Mouse (Mus musculus): ENCODE measurements at regions not wholly inside any gene's neighbourhood (a gene's known extent, or its start where the extent isn't known, plus 50 kb on each side); places are given as distances from the start of the nearest gene placed in this dataset.

GRCm38 (mm10) chr7:110706001-110706695, 61.9 kb upstream of the Ampd3 start:
- TF ChIP-seq GATA1 (IDR thresholded peaks at IDR 0.05; ENCODE audit: borderline replicate concordance, low read length) (no peak), TAL1 (conservative IDR thresholded peaks at IDR 0.05; ENCODE audit: low read depth, low read length) (no peak), POLR2AphosphoS5 (IDR thresholded peaks at IDR 0.05; ENCODE audit: insufficient replicate concordance, low read depth, low read length) (no peak), CTCF (IDR thresholded peaks at IDR 0.05; ENCODE audit: low read depth, low read length) (no peak), GATA2 (IDR thresholded peaks at IDR 0.05; ENCODE audit: borderline replicate concordance, low read depth, low read length) (no peak)
- no peak overlapping the region for H3K4me3 ChIP-seq (ENCODE audit: low read depth, low read length)
- no peak for ATAC-seq (ENCODE audit: extremely low read depth, insufficient number of reproducible peaks, low FRiP score, poor library complexity, severe bottlenecking)
- H3K27me3 ChIP-seq (ENCODE audit: insufficient read depth, low read length), result no peaks in the 10 kb centered on the region
- no peak for DNase-seq (ENCODE audit: low spot score)
- no peaks in the 10 kb centered on the region; the same call in 1 of the 2 replicates for H3K9me3 ChIP-seq (replicated peaks)
- H3K36me3 ChIP-seq (replicated peaks), result no peaks in the 10 kb centered on the region
- H3K4me1 ChIP-seq (ENCODE audit: insufficient read depth, low read depth, low read length), result no peaks in the 10 kb centered on the region

- H3K27me3 ChIP-seq (ENCODE audit: insufficient read depth, low read length), result no peaks in the 10 kb centered on the region
- TF ChIP-seq GATA2 (IDR thresholded peaks at IDR 0.05; ENCODE audit: borderline replicate concordance, low read depth, low read length) (no peak), CTCF (IDR thresholded peaks at IDR 0.05; ENCODE audit: low read depth, low read length) (no peak), TAL1 (conservative IDR thresholded peaks at IDR 0.05; ENCODE audit: low read depth, low read length) (no peak), GATA1 (IDR thresholded peaks at IDR 0.05; ENCODE audit: borderline replicate concordance, low read length) (no peak), POLR2AphosphoS5 (IDR thresholded peaks at IDR 0.05; ENCODE audit: insufficient replicate concordance, low read depth, low read length) (no peak)
- no peaks in the 10 kb centered on the region for H3K36me3 ChIP-seq (replicated peaks)
- H3K4me1 ChIP-seq (ENCODE audit: insufficient read depth, low read depth, low read length), result no peaks in the 10 kb centered on the region
- DNase-seq (ENCODE audit: low spot score) (no peak), ATAC-seq (ENCODE audit: extremely low read depth, insufficient number of reproducible peaks, low FRiP score, poor library complexity, severe bottlenecking) (no peak)
- H3K4me3 ChIP-seq (ENCODE audit: low read depth, low read length), result no peak overlapping the region
- no peaks in the 10 kb centered on the region; the same call in 1 of the 2 replicates for H3K9me3 ChIP-seq (replicated peaks)
These were observed 61.3 kb upstream of the Ampd3 start for GRCm38 (mm10) chr7:110706696-110707087.

- no peak for ATAC-seq (ENCODE audit: extremely low read depth, insufficient number of reproducible peaks, low FRiP score, poor library complexity, severe bottlenecking)
These were observed 59.9 kb upstream of the Ampd3 start for GRCm38 (mm10) chr7:110708116-110708515.

DNA sequence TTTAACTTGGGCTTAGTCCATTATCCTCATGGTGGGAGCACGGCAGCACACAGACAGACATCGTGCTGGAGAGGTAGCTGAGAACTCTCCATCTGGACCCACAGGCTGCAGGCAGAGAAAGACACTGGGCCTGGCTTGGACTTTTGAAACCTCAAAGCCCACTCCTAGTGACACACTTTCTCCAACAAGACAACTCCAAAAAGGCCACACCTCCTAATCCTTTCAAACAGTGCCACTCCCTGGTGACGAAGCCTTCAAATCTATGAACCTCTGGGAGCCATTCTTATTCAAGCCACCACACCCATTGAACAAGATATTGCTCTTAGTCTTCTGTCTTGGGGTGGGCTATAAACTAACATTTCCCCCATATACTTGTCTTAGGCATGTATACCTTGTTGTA, 59.2 kb upstream of the Ampd3 start:
- Histone ChIP-seq H3K36me3 (replicated peaks) (no peaks in the 10 kb centered on the region), H3K4me3 (ENCODE audit: low read depth, low read length) (no peak overlapping the region), H3K27me3 (ENCODE audit: insufficient read depth, low read length) (no peaks in the 10 kb centered on the region), H3K4me1 (ENCODE audit: insufficient read depth, low read depth, low read length) (no peaks in the 10 kb centered on the region), H3K9me3 (replicated peaks) (no peaks in the 10 kb centered on the region; the same call in 1 of the 2 replicates)
- ATAC-seq (ENCODE audit: extremely low read depth, insufficient number of reproducible peaks, low FRiP score, poor library complexity, severe bottlenecking) (no peak), DNase-seq (ENCODE audit: low spot score) (no peak)
- TF ChIP-seq GATA1 (IDR thresholded peaks at IDR 0.05; ENCODE audit: borderline replicate concordance, low read length) (no peak), GATA2 (IDR thresholded peaks at IDR 0.05; ENCODE audit: borderline replicate concordance, low read depth, low read length) (no peak), TAL1 (conservative IDR thresholded peaks at IDR 0.05; ENCODE audit: low read depth, low read length) (no peak), POLR2AphosphoS5 (IDR thresholded peaks at IDR 0.05; ENCODE audit: insufficient replicate concordance, low read depth, low read length) (no peak), CTCF (IDR thresholded peaks at IDR 0.05; ENCODE audit: low read depth, low read length) (no peak)

More at GRCm38 (mm10) chr7:110708116-110708515, 59.9 kb upstream of the Ampd3 start:
- Histone ChIP-seq H3K4me3 (ENCODE audit: low read depth, low read length) (no peak overlapping the region), H3K27me3 (ENCODE audit: insufficient read depth, low read length) (no peaks in the 10 kb centered on the region), H3K9me3 (replicated peaks) (no peaks in the 10 kb centered on the region; the same call in 1 of the 2 replicates), H3K36me3 (replicated peaks) (no peaks in the 10 kb centered on the region), H3K4me1 (ENCODE audit: insufficient read depth, low read depth, low read length) (no peaks in the 10 kb centered on the region)
- TF ChIP-seq GATA2 (IDR thresholded peaks at IDR 0.05; ENCODE audit: borderline replicate concordance, low read depth, low read length) (no peak), CTCF (IDR thresholded peaks at IDR 0.05; ENCODE audit: low read depth, low read length) (no peak), GATA1 (IDR thresholded peaks at IDR 0.05; ENCODE audit: borderline replicate concordance, low read length) (no peak), POLR2AphosphoS5 (IDR thresholded peaks at IDR 0.05; ENCODE audit: insufficient replicate concordance, low read depth, low read length) (no peak), TAL1 (conservative IDR thresholded peaks at IDR 0.05; ENCODE audit: low read depth, low read length) (no peak)
- DNase-seq (ENCODE audit: low spot score), result no peak

DNA sequence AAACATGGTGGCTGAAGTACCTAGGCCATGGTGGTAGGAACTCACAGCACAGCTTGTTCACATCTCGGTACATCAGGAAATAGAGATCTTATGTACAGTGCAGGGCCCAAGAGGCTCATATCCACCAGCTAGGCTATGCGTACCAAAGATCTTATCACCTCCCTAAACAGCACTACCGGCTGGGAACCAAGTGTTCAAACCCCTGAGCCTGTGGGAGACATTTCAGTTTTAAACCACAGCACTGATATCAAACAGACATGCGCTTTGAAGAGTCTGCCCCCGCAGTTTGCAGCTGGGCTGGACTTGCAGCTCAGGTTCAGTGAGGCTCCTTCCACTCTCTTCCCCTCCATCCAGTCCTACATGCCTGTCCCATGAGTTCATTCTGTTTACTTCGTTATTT, 58.4 kb upstream of the Ampd3 start:
- DNase-seq (ENCODE audit: low spot score), result no peak
- H3K27me3 ChIP-seq (ENCODE audit: insufficient read depth, low read length), result no peaks in the 10 kb centered on the region
- no peak for ATAC-seq (ENCODE audit: extremely low read depth, insufficient number of reproducible peaks, low FRiP score, poor library complexity, severe bottlenecking)
- no peak overlapping the region for H3K4me3 ChIP-seq (ENCODE audit: low read depth, low read length)
- H3K4me1 ChIP-seq (ENCODE audit: insufficient read depth, low read depth, low read length), result no peaks in the 10 kb centered on the region
- no peaks in the 10 kb centered on the region; the same call in 1 of the 2 replicates for H3K9me3 ChIP-seq (replicated peaks)
- H3K36me3 ChIP-seq (replicated peaks), result no peaks in the 10 kb centered on the region
- TF ChIP-seq POLR2AphosphoS5 (IDR thresholded peaks at IDR 0.05; ENCODE audit: insufficient replicate concordance, low read depth, low read length), result no peak
- no peak for TF ChIP-seq GATA1 (IDR thresholded peaks at IDR 0.05; ENCODE audit: borderline replicate concordance, low read length)
- no peak for TF ChIP-seq CTCF (IDR thresholded peaks at IDR 0.05; ENCODE audit: low read depth, low read length)
- no peak for TF ChIP-seq TAL1 (conservative IDR thresholded peaks at IDR 0.05; ENCODE audit: low read depth, low read length)
- TF ChIP-seq GATA2 (IDR thresholded peaks at IDR 0.05; ENCODE audit: borderline replicate concordance, low read depth, low read length), result no peak

DNA sequence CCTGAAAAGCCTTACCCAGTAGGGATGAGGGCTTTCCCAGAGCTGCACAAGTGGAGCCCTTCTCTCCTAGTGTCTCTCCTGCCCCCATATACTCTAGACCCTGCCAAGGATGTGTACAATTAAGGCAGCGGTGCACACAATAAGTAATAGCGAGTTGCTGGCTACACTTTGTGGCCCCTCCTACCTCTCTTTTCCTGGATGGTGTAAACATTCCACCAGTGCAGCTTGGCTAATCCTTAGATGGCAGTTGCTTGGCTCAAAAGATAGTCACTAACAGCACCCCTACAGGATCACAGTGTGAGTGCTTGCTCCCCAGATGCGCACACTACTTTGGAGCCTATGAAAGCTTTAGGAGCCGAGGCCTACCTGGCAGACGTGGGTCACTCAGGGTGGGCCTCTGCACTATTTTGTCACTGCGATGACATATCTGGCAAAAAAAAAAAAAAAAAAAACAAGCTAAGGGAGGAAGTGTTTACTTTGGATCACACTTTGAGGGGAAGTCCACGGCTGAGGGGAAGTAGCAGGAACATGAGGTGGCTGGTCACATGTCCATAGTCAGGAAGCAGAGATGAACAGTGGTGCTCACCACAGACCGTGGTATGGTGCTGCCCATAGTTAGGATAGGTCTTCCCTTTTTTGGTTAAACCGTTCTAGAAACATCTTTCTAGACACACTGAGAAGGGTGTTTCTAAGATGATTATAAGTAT, 57.6 kb upstream of the Ampd3 start:
- DNase-seq (ENCODE audit: low spot score) (no peak), ATAC-seq (ENCODE audit: extremely low read depth, insufficient number of reproducible peaks, low FRiP score, poor library complexity, severe bottlenecking) (no peak)
- no peak for TF ChIP-seq POLR2AphosphoS5 (IDR thresholded peaks at IDR 0.05; ENCODE audit: insufficient replicate concordance, low read depth, low read length)
- TF ChIP-seq TAL1 (conservative IDR thresholded peaks at IDR 0.05; ENCODE audit: low read depth, low read length), result no peak
- TF ChIP-seq CTCF (IDR thresholded peaks at IDR 0.05; ENCODE audit: low read depth, low read length), result no peak
- no peak for TF ChIP-seq GATA1 (IDR thresholded peaks at IDR 0.05; ENCODE audit: borderline replicate concordance, low read length)
- no peak for TF ChIP-seq GATA2 (IDR thresholded peaks at IDR 0.05; ENCODE audit: borderline replicate concordance, low read depth, low read length)
- H3K36me3 ChIP-seq (replicated peaks), result no peaks in the 10 kb centered on the region
- H3K4me3 ChIP-seq (ENCODE audit: low read depth, low read length), result no peak overlapping the region
- no peaks in the 10 kb centered on the region; the same call in 1 of the 2 replicates for H3K9me3 ChIP-seq (replicated peaks)
- H3K27me3 ChIP-seq (ENCODE audit: insufficient read depth, low read length), result peaks cover 5% of the 10 kb centered on the region; the same call in 1 of the 2 replicates
- H3K4me1 ChIP-seq (ENCODE audit: insufficient read depth, low read depth, low read length), result no peaks in the 10 kb centered on the region

Measured in G1E (cell line).